Comparison of ENCODE assay signal across 8 mouse cellular contexts in the genomic region with DNA sequence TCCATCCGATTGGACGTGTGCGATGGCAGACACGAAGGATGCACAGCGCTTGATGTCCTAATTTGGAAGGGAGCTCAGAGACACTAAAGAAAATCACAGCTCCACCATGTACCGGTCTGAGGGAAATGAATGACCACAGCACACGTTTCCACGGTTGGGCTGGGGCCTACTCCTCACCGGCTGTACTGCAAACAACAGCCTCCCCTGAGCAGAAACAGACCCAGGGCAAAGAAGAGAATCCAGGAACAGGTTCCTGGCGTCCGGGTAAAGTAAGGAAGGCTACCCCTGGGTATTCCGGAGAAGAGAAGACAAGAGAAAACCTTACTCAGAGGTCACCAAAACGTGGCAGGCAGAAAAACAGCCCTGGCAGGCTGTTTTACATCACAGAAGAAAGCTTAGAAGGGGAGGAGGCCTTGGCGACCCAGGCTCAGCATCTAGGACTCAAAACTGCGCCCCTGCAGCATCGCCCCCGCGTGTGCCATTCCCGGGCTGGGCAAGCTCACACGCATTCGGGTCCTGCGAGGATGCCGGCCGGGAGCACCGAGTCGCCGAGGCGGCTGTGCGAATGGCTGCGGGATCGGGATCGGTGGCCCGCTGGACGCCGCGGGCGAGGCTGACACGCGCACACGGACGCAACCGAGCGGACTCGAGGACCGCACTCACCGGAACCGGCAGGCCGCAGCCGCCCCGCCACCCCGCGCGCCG. TPM values are rescaled to one million over a fixed set of nuclear protein-coding genes. Genes with fewer than 3 reads are reported as not detected.
DNase-seq lines count a peak whose midpoint lies in the region; ATAC-seq lines count a peak whose summit lies in the region.

No protein-coding gene starts in this region.

- H3K4me1 ChIP-seq in embryonic facial prominence, embryonic 15.5 days: peaks cover 11% of the 10 kb centered on the region
- 0 out of 2 replicates have a peak, but pooled peaks cover 3% of the 10 kb centered on the region for H3K4me1 ChIP-seq in intestine, embryonic 14.5 days (replicated peaks; ENCODE audit: control insufficient read depth, insufficient read depth, low read length)

- no peaks in the 10 kb centered on the region for H3K36me3 ChIP-seq in embryonic facial prominence, embryonic 15.5 days
- H3K36me3 ChIP-seq in intestine, embryonic 14.5 days (ENCODE audit: control insufficient read depth, insufficient read depth, low read length): no peaks in the 10 kb centered on the region

- H3K27me3 ChIP-seq in embryonic facial prominence, embryonic 15.5 days: no peaks in the 10 kb centered on the region
- no peaks in the 10 kb centered on the region for H3K27me3 ChIP-seq in intestine, embryonic 14.5 days (replicated peaks; ENCODE audit: control insufficient read depth, insufficient read depth, low read length)

- H3K4me3 ChIP-seq in embryonic facial prominence, embryonic 15.5 days (replicated peaks): peak overlapping the region; percentile 91
- peak overlapping the region; percentile 60 for H3K4me3 ChIP-seq in intestine, embryonic 14.5 days (ENCODE audit: low read depth, low read length)

- peak overlapping the region; percentile 87 for H3K4me2 ChIP-seq in embryonic facial prominence, embryonic 15.5 days (replicated peaks)
- peak overlapping the region; percentile 79 for H3K4me2 ChIP-seq in intestine, embryonic 14.5 days (ENCODE audit: low read length)

- ATAC-seq in embryonic facial prominence, embryonic 15.5 days (ENCODE audit: insufficient number of reproducible peaks, low FRiP score, low TSS enrichment, low read depth): no peak; the same call in 1 of the 2 replicates
- ATAC-seq in intestine, embryonic 14.5 days (replicated peaks; ENCODE audit: low FRiP score, low TSS enrichment, low read depth): peak; percentile 65
- ATAC-seq in megakaryocyte, adult 5-6 weeks (ENCODE audit: poor library complexity, severe bottlenecking): peak; percentile 41

- no peaks in the 10 kb centered on the region for H3K9me3 ChIP-seq in embryonic facial prominence, embryonic 15.5 days (replicated peaks)
- H3K9me3 ChIP-seq in intestine, embryonic 14.5 days (ENCODE audit: control insufficient read depth, low read length): no peaks in the 10 kb centered on the region

- under 1% methylated on average over 54 of the region's 54 CpGs for WGBS in embryonic facial prominence, embryonic 15.5 days
- WGBS in intestine, embryonic 14.5 days: under 1% methylated on average over 53 of the region's 54 CpGs

- peak overlapping the region; percentile 70 for H3K9ac ChIP-seq in embryonic facial prominence, embryonic 15.5 days
- H3K9ac ChIP-seq in intestine, embryonic 14.5 days (ENCODE audit: low read length): peak overlapping the region; percentile 65

- intact Hi-C loops in left cerebral cortex, postnatal 36 days (cut with DNase I): loop anchor here (1.0 kb wide), 1 partner anchor 31 kb away; no protein-coding TSS in a partner anchor

- peak; percentile 17 for DNase-seq in left cerebral cortex, adult 11 months (ENCODE audit: low spot score)
- no peak for DNase-seq in left cerebral cortex, postnatal 36 days (ENCODE audit: low spot score in 2 of 2)
- DNase-seq in NIH3T3 (ENCODE audit: low read depth): peak; percentile 59
- peak; percentile 81 for DNase-seq in intestine, embryonic 14.5 days (ENCODE audit: low spot score)
- DNase-seq in right cerebral cortex, postnatal 4 days: peak; percentile 19
- DNase-seq in gastrocnemius, postnatal 25 days: no peak

- peak overlapping the region; percentile 75 for H3K27ac ChIP-seq in embryonic facial prominence, embryonic 15.5 days (replicated peaks)
- peak overlapping the region; percentile 71 for H3K27ac ChIP-seq in intestine, embryonic 14.5 days (ENCODE audit: low read depth)

RNA-seq across cellular contexts. Expression of gene Zmat3, which starts 0.8 kb away (rescaled TPM):
- total RNA-seq in left cerebral cortex, postnatal 36 days (2021): 10 to 100 TPM; 84.1 to 91.3 TPM
- polyA plus RNA-seq in embryonic facial prominence, embryonic 15.5 days (2015; fragmentation: Nextera tagmentation; extraction: Ambion mirVana): 4.7 and 4.8 TPM in 2 replicates
- polyA plus RNA-seq in intestine, embryonic 14.5 days (2014; fragmentation: Nextera tagmentation; extraction: Ambion mirVana): 5.9 and 7.7 TPM in 2 replicates
- 2.3 and 2.4 TPM in 2 replicates for total RNA-seq in megakaryocyte, adult 5-6 weeks (2015)
- 0.53 and 0.77 TPM in 2 replicates for total RNA-seq in megakaryocyte, adult 5-6 weeks (2017)
- total RNA-seq in gastrocnemius, postnatal 25 days (2021): 10 to 100 TPM in 1 of 2 experiments, 1 to 10 TPM in 1; 8.0 to 11.5 TPM

RNA-seq across cellular contexts. Expression of gene Pik3ca, which starts 32.5 kb away (rescaled TPM):
- total RNA-seq in left cerebral cortex, postnatal 36 days (2021): 10 to 100 TPM; 60.9 to 61.6 TPM
- polyA plus RNA-seq in embryonic facial prominence, embryonic 15.5 days (2015; fragmentation: Nextera tagmentation; extraction: Ambion mirVana): 10.3 and 11.8 TPM in 2 replicates
- 16.7 and 19.1 TPM in 2 replicates for polyA plus RNA-seq in intestine, embryonic 14.5 days (2014; fragmentation: Nextera tagmentation; extraction: Ambion mirVana)
- 23.5 and 25.0 TPM in 2 replicates for total RNA-seq in megakaryocyte, adult 5-6 weeks (2015)
- total RNA-seq in megakaryocyte, adult 5-6 weeks (2017): 31.1 and 32.4 TPM in 2 replicates
- 10 to 100 TPM; 41.6 to 61.0 TPM for total RNA-seq in gastrocnemius, postnatal 25 days (2021)

Comparison
In these comparisons a context has a peak if more than half of its experiments do, and no peak if none do; other contexts are left out.
1. DNase-seq: peak in left cerebral cortex, adult 11 months (single experiment), NIH3T3 (single experiment), intestine, embryonic 14.5 days (single experiment) and right cerebral cortex, postnatal 4 days (single experiment); none in left cerebral cortex, postnatal 36 days (0 of 2) and gastrocnemius, postnatal 25 days (single experiment).
2. RNA of gene Zmat3, which starts 0.8 kb away (total RNA-seq): 84.1 to 91.3 TPM in left cerebral cortex, postnatal 36 days; 8.0 to 11.5 TPM in gastrocnemius, postnatal 25 days and 0.53 to 2.4 TPM in megakaryocyte, adult 5-6 weeks; every median in the first group is over 4 times any median in the second.